Mouse (Mus musculus) midbrain, embryonic 14.5 days (tissue): ENCODE results near the gene Scgn. TPM values are rescaled to one million over a fixed set of nuclear protein-coding genes. Genes with fewer than 3 reads are reported as not detected.
A peak's percentile ranks its signal among the peaks of the same experiment; 100 is the strongest.

Source experiments
- ATAC-seq: fragments of 200-750 bp; cut with Nextera tagmentation; 2 replicates; pipeline ENCODE4 v1.8.0; 2017; ENCODE audit warnings: moderate number of reproducible peaks, moderate library complexity; ENCODE audit not compliant: low FRiP score, low TSS enrichment
- DNase-seq: peaks from one replicate; pipeline ENCODE4 v3.0.0-alpha.2; 2015
- H3K27ac ChIP-seq: fragments of 300-500 bp; sonication (generic); replicated peaks from 2 replicates; pipeline ENCODE4 v1.5.1; 2014; ENCODE audit warnings: mild to moderate bottlenecking, low read depth, low read length, moderate library complexity
- H3K27me3 ChIP-seq: fragments of 300-500 bp; sonication (generic); 2 replicates; pipeline ENCODE4 v1.6.1; 2014; ENCODE audit warnings: low read length, control low read depth, mixed read lengths; ENCODE audit not compliant: control insufficient read depth, insufficient read depth
- H3K36me3 ChIP-seq: fragments of 300-500 bp; sonication (generic); 2 replicates; pipeline ENCODE4 v1.6.1; 2014; ENCODE audit warnings: low read length, control low read depth; ENCODE audit not compliant: control insufficient read depth, insufficient read depth
- H3K4me1 ChIP-seq: fragments of 300-500 bp; sonication (generic); 2 replicates; pipeline ENCODE4 v1.6.1; 2014; ENCODE audit warnings: mild to moderate bottlenecking, antibody characterized with exemption, low read length, control low read depth; ENCODE audit not compliant: control insufficient read depth, insufficient read depth
- H3K4me2 ChIP-seq: fragments of 300-500 bp; sonication (generic); 2 replicates; pipeline ENCODE4 v1.6.1; 2014; ENCODE audit warnings: mild to moderate bottlenecking, low read length, moderate library complexity
- H3K4me3 ChIP-seq: fragments of 300-500 bp; sonication (generic); replicated peaks from 2 replicates; pipeline ENCODE4 v1.5.1; 2014; ENCODE audit warnings: low read depth, low read length
- H3K9ac ChIP-seq: fragments of 300-500 bp; sonication (generic); replicated peaks from 2 replicates; pipeline ENCODE4 v1.6.1; 2014; ENCODE audit warnings: mild to moderate bottlenecking, low read length, moderate library complexity
- H3K9me3 ChIP-seq: fragments of 300-500 bp; sonication (generic); 2 replicates; pipeline ENCODE4 v1.6.1; 2016; ENCODE audit warnings: low read length, control low read depth, mixed read lengths; ENCODE audit not compliant: control insufficient read depth
- WGBS: fragments of 180-500 bp; shearing (Covaris S2); extraction: QIAGEN DNeasy Blood & Tissue Kit; methylation state at CpG from one replicate; pipeline ENCODE4 v1.1.7; 2014; 5-methylcytosine and 5-hydroxymethylcytosine counted together
- polyA plus RNA-seq: library from polyadenylated mRNA; unstranded; fragments of >200 nt; fragmentation: Nextera tagmentation; extraction: Ambion mirVana; gene quantifications from 2 replicates; pipeline ENCODE4 v1.2.1, GENCODE M21; 2014

Gene Scgn
- polyA plus RNA-seq, 1 experiment from 2014 or later, result 1.9 TPM

- no peak overlapping the region for H3K4me3 ChIP-seq
- DNase-seq (no peak), ATAC-seq (no peak)
- H3K27ac ChIP-seq, result no peak overlapping the region
- no peak overlapping the region for H3K4me2 ChIP-seq
- no peak overlapping the region for H3K9ac ChIP-seq
- no peaks in the 10 kb centered on the region for H3K27me3 ChIP-seq
- H3K36me3 ChIP-seq, result no peaks in the 10 kb centered on the region
- H3K4me1 ChIP-seq, result no peaks in the 10 kb centered on the region
- 77% methylated on average over 2 of the region's 2 CpGs for WGBS
- H3K9me3 ChIP-seq, result no peaks in the 10 kb centered on the region
These were observed 10.1 kb upstream of the Scgn start for GRCm38 (mm10) chr13:24001081-24001480.

GRCm38 (mm10) chr13:23998826-23999225 lies 7.8 kb upstream of the Scgn start:
- Histone ChIP-seq H3K9me3 (no peaks in the 10 kb centered on the region), H3K27ac (no peak overlapping the region), H3K4me2 (no peak overlapping the region), H3K4me3 (no peak overlapping the region), H3K9ac (no peak overlapping the region), H3K4me1 (no peaks in the 10 kb centered on the region), H3K36me3 (no peaks in the 10 kb centered on the region), H3K27me3 (peaks cover 5% of the 10 kb centered on the region; the same call in 1 of the 2 replicates)
- 78% methylated on average over 2 of the region's 2 CpGs for WGBS
- ATAC-seq (no peak), DNase-seq (no peak)

- Histone ChIP-seq H3K4me3 (no peak overlapping the region), H3K27ac (no peak overlapping the region), H3K9ac (no peak overlapping the region), H3K4me1 (peaks cover 10% of the 10 kb centered on the region; the same call in 1 of the 2 replicates), H3K27me3 (peaks cover 18% of the 10 kb centered on the region; the same call in 1 of the 2 replicates), H3K4me2 (no peak overlapping the region), H3K9me3 (no peaks in the 10 kb centered on the region), H3K36me3 (no peaks in the 10 kb centered on the region)
- DNase-seq, result peak; percentile 16
- 75% methylated on average over 3 of the region's 3 CpGs for WGBS
- no peak for ATAC-seq
These were observed 3.7 kb upstream of the Scgn start for GRCm38 (mm10) chr13:23994756-23995155.

- no peaks in the 10 kb centered on the region for H3K9me3 ChIP-seq
- peaks cover 10% of the 10 kb centered on the region; the same call in 1 of the 2 replicates for H3K4me1 ChIP-seq
- DNase-seq (no peak), ATAC-seq (no peak)
- no peak overlapping the region for H3K27ac ChIP-seq
- no peaks in the 10 kb centered on the region for H3K36me3 ChIP-seq
- no peak overlapping the region for H3K9ac ChIP-seq
- H3K27me3 ChIP-seq, result peaks cover 18% of the 10 kb centered on the region; the same call in 1 of the 2 replicates
- 9% methylated on average over 9 of the region's 9 CpGs for WGBS
- H3K4me2 ChIP-seq, result no peak overlapping the region
- no peak overlapping the region for H3K4me3 ChIP-seq
These were observed 3.0 kb upstream of the Scgn start for GRCm38 (mm10) chr13:23994024-23994423.

GRCm38 (mm10) chr13:23990451-23990850 lies 563 bp downstream of the Scgn start:
- H3K27me3 ChIP-seq, result peaks cover 18% of the 10 kb centered on the region; the same call in 1 of the 2 replicates
- H3K4me3 ChIP-seq, result peak overlapping the region; percentile 26
- WGBS, result 40% methylated on average over 5 of the region's 5 CpGs
- H3K4me2 ChIP-seq, result peak overlapping the region; percentile 72
- no peak for ATAC-seq
- no peaks in the 10 kb centered on the region for H3K36me3 ChIP-seq
- H3K9ac ChIP-seq, result no peak overlapping the region
- no peaks in the 10 kb centered on the region for H3K9me3 ChIP-seq
- no peak for DNase-seq
- peaks cover 10% of the 10 kb centered on the region; the same call in 1 of the 2 replicates for H3K4me1 ChIP-seq
- H3K27ac ChIP-seq, result no peak overlapping the region

- H3K9me3 ChIP-seq, result no peaks in the 10 kb centered on the region
- WGBS, result 49% methylated on average over 3 of the region's 3 CpGs
- H3K27me3 ChIP-seq, result peaks cover 4% of the 10 kb centered on the region; the same call in 1 of the 2 replicates
- no peak overlapping the region for H3K27ac ChIP-seq
- H3K36me3 ChIP-seq, result no peaks in the 10 kb centered on the region
- H3K4me2 ChIP-seq, result no peak overlapping the region
- H3K4me1 ChIP-seq, result no peaks in the 10 kb centered on the region
- no peak for ATAC-seq
- H3K4me3 ChIP-seq, result no peak overlapping the region
- peak; percentile 19 for DNase-seq
- H3K9ac ChIP-seq, result no peak overlapping the region
These were observed 5.9 kb downstream of the Scgn start for GRCm38 (mm10) chr13:23985130-23985529.

GRCm38 (mm10) chr13:23972271-23972670 lies 18.7 kb downstream of the Scgn start:
- no peak overlapping the region for H3K4me3 ChIP-seq
- no peaks in the 10 kb centered on the region for H3K9me3 ChIP-seq
- H3K9ac ChIP-seq, result no peak overlapping the region
- no peaks in the 10 kb centered on the region for H3K36me3 ChIP-seq
- no peak overlapping the region for H3K4me2 ChIP-seq
- WGBS, result 76% methylated on average over 5 of the region's 5 CpGs
- H3K4me1 ChIP-seq, result no peaks in the 10 kb centered on the region
- H3K27me3 ChIP-seq, result no peaks in the 10 kb centered on the region
- DNase-seq (no peak), ATAC-seq (no peak)
- H3K27ac ChIP-seq, result no peak overlapping the region; the same call in 1 of the 2 replicates

- ATAC-seq (no peak), DNase-seq (peak; percentile 14)
- no peak overlapping the region for H3K4me2 ChIP-seq
- H3K9ac ChIP-seq, result no peak overlapping the region
- no peaks in the 10 kb centered on the region for H3K9me3 ChIP-seq
- no peaks in the 10 kb centered on the region for H3K4me1 ChIP-seq
- H3K4me3 ChIP-seq, result no peak overlapping the region
- H3K27me3 ChIP-seq, result no peaks in the 10 kb centered on the region
- no peak overlapping the region; the same call in 1 of the 2 replicates for H3K27ac ChIP-seq
- WGBS, result 39% methylated on average over 2 of the region's 2 CpGs
- H3K36me3 ChIP-seq, result no peaks in the 10 kb centered on the region
These were observed 19.1 kb downstream of the Scgn start for GRCm38 (mm10) chr13:23971870-23972269.

- Histone ChIP-seq H3K36me3 (no peaks in the 10 kb centered on the region), H3K27ac (no peak overlapping the region), H3K9ac (no peak overlapping the region), H3K27me3 (no peaks in the 10 kb centered on the region), H3K4me1 (no peaks in the 10 kb centered on the region), H3K4me3 (no peak overlapping the region), H3K9me3 (no peaks in the 10 kb centered on the region), H3K4me2 (no peak overlapping the region)
- ATAC-seq (no peak), DNase-seq (no peak)
- 81% methylated on average over 2 of the region's 2 CpGs for WGBS
These were observed 26.1 kb downstream of the Scgn start for GRCm38 (mm10) chr13:23964909-23965308.
